Mouse (Mus musculus) ES-E14 (cell line): ENCODE results near the gene Zfp286. TPM values are rescaled to one million over a fixed set of nuclear protein-coding genes. Genes with fewer than 3 reads are reported as not detected.
A peak's percentile ranks its signal among the peaks of the same experiment; 100 is the strongest.
"Not testable (repeated sequence)": the region's sequence is repeated elsewhere in the genome, so short reads cannot be mapped to it uniquely, and the experiment has no call there.

Experiments used
- DNase-seq: peaks from one replicate; pipeline ENCODE4 v3.0.0-alpha.2; 2013; ENCODE audit warnings: low read depth, low spot score
- H3K27ac ChIP-seq: 2 replicates; pipeline ENCODE4 v1.5.1; 2012; ENCODE audit warnings: low read depth, mild to moderate bottlenecking, low read length, moderate library complexity, mixed read lengths; ENCODE audit not compliant: poor library complexity, insufficient read depth, severe bottlenecking
- H3K36me3 ChIP-seq: 2 replicates; pipeline ENCODE4 v1.6.1; 2012; ENCODE audit warnings: mild to moderate bottlenecking, low read length, moderate library complexity, mixed read lengths; ENCODE audit not compliant: control insufficient read depth, poor library complexity, insufficient read depth, severe bottlenecking
- H3K4me1 ChIP-seq, 2 experiments: fragments of 150-350 bp in 1 of 2; sonication (generic) in 1 of 2; 2 replicates each; pipeline ENCODE4 v1.6.1; 2012; ENCODE audit warnings: low read length in 2 of 2, mild to moderate bottlenecking in 1 of 2, mixed read lengths in 1 of 2; ENCODE audit not compliant: control insufficient read depth in 2 of 2, insufficient read depth in 2 of 2, poor library complexity in 1 of 2
- H3K4me3 ChIP-seq, 2 experiments: fragments of 150-350 bp in 1 of 2; sonication (generic) in 1 of 2; 2 replicates each; pipeline ENCODE4 v1.5.1; 2012; ENCODE audit warnings: low read length in 2 of 2, low read depth in 1 of 2, mild to moderate bottlenecking in 1 of 2, mixed read lengths in 1 of 2; ENCODE audit not compliant: insufficient read depth in 1 of 2, poor library complexity in 1 of 2, severe bottlenecking in 1 of 2
- H3K9ac ChIP-seq: 2 replicates; pipeline ENCODE4 v1.6.1; 2012; ENCODE audit warnings: low read depth, mild to moderate bottlenecking, low read length, mixed read lengths; ENCODE audit not compliant: poor library complexity, insufficient read depth, severe bottlenecking
- H3K9me3 ChIP-seq: fragments of 150-350 bp; sonication (generic); 2 replicates; pipeline ENCODE4 v1.6.1; 2012; ENCODE audit warnings: low read depth, mild to moderate bottlenecking, low read length; ENCODE audit not compliant: control insufficient read depth, insufficient read depth
- CHD2 ChIP-seq: IDR thresholded peaks from 2 replicates; pipeline ENCODE4 v1.6.1; 2014; ENCODE audit warnings: mild to moderate bottlenecking, low read depth, low read length, inconsistent platforms
- HCFC1 ChIP-seq: IDR thresholded peaks from 2 replicates; pipeline ENCODE4 v1.6.1; 2012; ENCODE audit warnings: low read length, inconsistent platforms, borderline replicate concordance; ENCODE audit not compliant: insufficient read depth
- MAFK ChIP-seq: IDR thresholded peaks from 2 replicates; pipeline ENCODE4 v1.6.1; 2014; ENCODE audit warnings: mild to moderate bottlenecking, low read depth, low read length, inconsistent platforms; ENCODE audit not compliant: insufficient read depth
- ZC3H11A ChIP-seq: IDR thresholded peaks from 2 replicates; pipeline ENCODE4 v1.6.1; 2012; ENCODE audit warnings: low read depth, mild to moderate bottlenecking, inconsistent platforms, low read length, borderline replicate concordance
- ZNF384 ChIP-seq: IDR thresholded peaks from 2 replicates; pipeline ENCODE4 v1.6.1; 2012; ENCODE audit warnings: low read depth, low read length, inconsistent platforms
- in situ Hi-C, 2 experiments: fragments of 600-800 bp; cut with MboI; formaldehyde crosslinking; loops; one replicate each; pipeline ENCODE4 v1.15.1; 2025; ENCODE audit warnings: low sequenced_read_pairs in 2 of 2, inconsistent platforms in 1 of 2; ENCODE audit not compliant: unreplicated experiment in 2 of 2
- total RNA-seq: library from RNA; depleted of rRNA; stranded (reverse); fragments of 300-350 nt; gene quantifications from 2 replicates; pipeline ENCODE4 v1.2.3, GENCODE M21; 2012

Gene Zfp286
- total RNA-seq, 1 experiment = 9.1 TPM

DNA sequence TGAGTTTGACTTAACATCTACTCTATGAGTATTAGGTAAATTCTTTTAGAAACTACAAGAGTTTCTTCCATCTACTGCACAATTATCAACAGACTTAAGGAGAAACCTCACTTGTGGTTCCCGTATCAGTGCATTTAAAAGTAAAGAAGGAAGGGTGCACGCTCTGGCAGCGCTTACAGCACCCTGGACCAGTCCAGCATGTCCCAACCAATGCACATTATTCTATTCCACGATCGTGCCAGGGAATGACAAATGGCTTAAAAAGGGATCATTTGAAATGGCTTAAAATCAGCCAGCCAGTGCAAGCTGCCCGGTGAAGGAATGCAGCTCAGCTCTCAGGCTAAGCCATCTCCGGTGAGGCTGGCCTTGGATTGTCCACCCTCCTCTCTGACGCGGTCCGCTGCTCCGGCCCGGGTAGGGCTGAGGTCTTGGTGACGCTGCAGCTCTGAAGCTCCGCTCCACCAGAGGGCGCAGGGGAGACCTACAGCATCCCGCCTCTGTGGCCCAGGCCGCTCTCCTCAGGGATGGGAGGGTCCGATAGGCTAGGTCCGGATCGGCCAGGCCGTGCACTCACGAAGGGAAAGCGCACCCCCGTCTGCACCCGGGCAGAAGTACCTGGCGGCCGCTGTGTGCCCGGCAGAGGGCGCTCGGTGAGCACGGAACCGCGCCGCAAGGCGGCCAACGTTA, 32.7 kb downstream of the Zfp286 start:
- Histone ChIP-seq H3K36me3 (no peaks in the 10 kb centered on the region), H3K27ac (no peak overlapping the region), H3K4me1 (0 out of 4 replicates have a peak, but pooled peaks cover 0 to 3% of the 10 kb centered on the region in 2 experiments), H3K9me3 (no peaks in the 10 kb centered on the region), H3K9ac (no peak overlapping the region; the same call in 1 of the 2 replicates), H3K4me3 (peak overlapping the region; percentile 5 to 22; a peak in 3 of 4 replicates)
- in situ Hi-C loops = loop anchor here (10.0 to 25.0 kb wide), 2 partner anchors 158 to 381 kb away; partner anchors contain the start of gene Pmp22 (in 1 of the 2)
- DNase-seq = peak; percentile 94
- TF ChIP-seq HCFC1 = peak; percentile 72
- 0 out of 2 replicates have a peak, but pooled peaks have one; percentile 32 for TF ChIP-seq ZNF384
- TF ChIP-seq CHD2 = no peak
- no peak for TF ChIP-seq MAFK
- TF ChIP-seq ZC3H11A = peak; percentile 84

DNA sequence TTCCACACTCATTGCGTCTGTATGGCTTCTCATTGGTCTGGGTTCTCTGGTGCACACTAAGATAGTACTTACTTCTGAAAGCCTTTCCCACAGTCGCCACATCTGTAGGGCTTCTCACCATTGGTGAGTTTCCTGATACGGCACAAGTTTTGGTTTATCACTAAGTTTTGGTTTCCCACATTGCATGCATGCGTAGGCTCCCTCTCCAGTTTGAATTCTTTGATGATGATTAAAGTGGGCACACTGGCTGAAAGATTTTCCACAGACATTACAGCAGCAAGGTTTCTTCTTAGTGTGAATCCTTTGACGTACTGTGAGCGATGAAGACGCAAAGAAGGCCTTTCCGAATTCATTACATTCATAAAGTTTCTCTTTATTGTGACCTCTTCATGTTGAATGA, 36.5 kb downstream of the Zfp286 start, which contains the start of gene Gm10428:
Gene Gm10428, plus strand, starts transcription at position 321 of the 400 bp plus-strand sequence.
- in situ Hi-C loops = loop anchor here (10.0 to 25.0 kb wide), 2 partner anchors 162 to 385 kb away; partner anchors contain the start of gene Pmp22 (in 1 of the 2)
- Histone ChIP-seq H3K9me3 (no peaks in the 10 kb centered on the region), H3K4me1 (0 out of 4 replicates have a peak, but pooled peaks cover 0 to 3% of the 10 kb centered on the region in 2 experiments), H3K9ac (no peak within 1 kb of the TSS), H3K4me3 (no peak within 1 kb of the TSS), H3K36me3 (no peaks in the 10 kb centered on the region), H3K27ac (no peak within 1 kb of the TSS)
- DNase-seq = no peak
- no peak for TF ChIP-seq MAFK
- TF ChIP-seq HCFC1 = no peak
- no peak for TF ChIP-seq ZC3H11A
- TF ChIP-seq ZNF384 = no peak
- no peak for TF ChIP-seq CHD2

DNA sequence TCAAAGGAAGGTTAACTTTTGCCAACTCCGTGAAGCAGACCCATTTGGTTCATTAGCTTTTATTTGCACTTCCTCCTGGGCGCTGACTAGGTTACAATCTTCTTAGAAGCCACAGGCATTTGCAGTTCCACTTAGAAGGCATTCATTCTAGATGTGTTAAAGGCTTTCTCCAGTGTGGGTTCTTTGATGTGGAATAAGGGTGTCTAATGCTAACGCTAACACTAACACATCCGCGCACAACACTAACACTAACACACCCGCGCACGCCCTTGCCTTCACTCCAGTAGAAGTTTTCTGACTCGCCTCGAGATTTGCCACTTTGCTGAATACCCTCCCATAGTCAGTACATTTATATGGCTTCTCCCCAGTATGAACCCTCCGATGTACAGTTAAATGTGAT, 37.1 kb downstream of the Zfp286 start:
- in situ Hi-C loops = loop anchor here (10.0 to 25.0 kb wide), 2 partner anchors 163 to 385 kb away; partner anchors contain the start of gene Pmp22 (in 1 of the 2)
- no peak overlapping the region for H3K27ac ChIP-seq
- H3K4me1 ChIP-seq = 0 out of 4 replicates have a peak, but pooled peaks cover 0 to 1% of the 10 kb centered on the region in 2 experiments
- DNase-seq = no peak
- no peak overlapping the region for H3K4me3 ChIP-seq
- TF ChIP-seq HCFC1 (no peak), ZNF384 (no peak), CHD2 (no peak), ZC3H11A (no peak), MAFK (no peak)
- H3K9me3 ChIP-seq = no peaks in the 10 kb centered on the region
- H3K9ac ChIP-seq = no peak overlapping the region
- no peaks in the 10 kb centered on the region for H3K36me3 ChIP-seq

DNA sequence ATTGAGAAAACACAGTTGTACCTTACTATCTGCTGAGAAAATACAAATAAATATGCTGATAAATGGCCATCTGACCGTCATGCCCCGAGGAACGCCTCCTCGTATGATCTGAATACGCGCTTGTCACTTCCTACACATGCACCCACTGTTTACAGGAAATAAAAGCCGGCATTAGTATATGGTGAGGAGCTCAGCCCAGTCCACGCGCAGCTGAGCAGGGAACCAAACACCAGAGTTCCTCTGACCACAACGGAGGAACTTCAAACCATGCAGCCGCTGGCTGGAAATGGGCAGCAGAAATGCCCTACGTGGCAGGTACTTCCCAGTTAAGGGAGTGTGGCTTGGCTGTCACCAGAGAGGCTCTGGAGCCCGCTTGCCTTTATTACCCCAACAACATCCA, 39.8 kb downstream of the Zfp286 start:
- not testable (repeated sequence) for H3K4me3 ChIP-seq, H3K27ac ChIP-seq, H3K9ac ChIP-seq, DNase-seq, H3K4me1 ChIP-seq, H3K9me3 ChIP-seq, H3K36me3 ChIP-seq
- in situ Hi-C loops = loop anchor here in 1 of 2 experiments (10.0 kb wide), 1 partner anchor 405 kb away; no protein-coding TSS in a partner anchor
